Mouse (Mus musculus): ENCODE measurements around the gene Olfr429.
A peak's percentile ranks its signal among the peaks of the same experiment; 100 is the strongest.
"Not testable (repeated sequence)": the region's sequence is repeated elsewhere in the genome, so short reads cannot be mapped to it uniquely, and the experiment has no call there.

Gene Olfr429

GRCm38 (mm10) chr1:174084031-174084430, at the start of gene Olfr429:
Gene Olfr429 (plus strand): TSS chr1:174084331.
- no peak for DNase-seq (ENCODE audit: low spot score)

DNA sequence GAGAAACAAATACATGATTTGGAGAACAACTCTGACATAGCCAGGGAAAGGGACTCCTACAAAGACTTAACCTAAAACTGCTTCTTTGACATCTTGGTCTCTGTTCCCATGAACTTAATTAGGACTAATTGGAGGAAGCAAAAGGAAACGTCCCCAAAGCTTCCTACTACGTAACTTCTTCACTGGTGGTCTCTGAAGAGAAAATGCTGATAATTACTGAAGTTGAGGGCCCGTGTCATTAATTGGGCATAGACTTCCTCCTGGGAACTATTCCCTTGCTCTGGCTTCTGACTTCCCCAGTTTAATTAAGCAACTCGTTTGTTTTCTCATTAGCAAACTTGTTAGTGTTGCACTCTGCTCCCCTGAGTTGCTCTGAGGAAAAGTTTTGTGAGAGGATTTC, 48.3 kb upstream of the Olfr429 start:
- no peak for DNase-seq (ENCODE audit: low spot score)

DNA sequence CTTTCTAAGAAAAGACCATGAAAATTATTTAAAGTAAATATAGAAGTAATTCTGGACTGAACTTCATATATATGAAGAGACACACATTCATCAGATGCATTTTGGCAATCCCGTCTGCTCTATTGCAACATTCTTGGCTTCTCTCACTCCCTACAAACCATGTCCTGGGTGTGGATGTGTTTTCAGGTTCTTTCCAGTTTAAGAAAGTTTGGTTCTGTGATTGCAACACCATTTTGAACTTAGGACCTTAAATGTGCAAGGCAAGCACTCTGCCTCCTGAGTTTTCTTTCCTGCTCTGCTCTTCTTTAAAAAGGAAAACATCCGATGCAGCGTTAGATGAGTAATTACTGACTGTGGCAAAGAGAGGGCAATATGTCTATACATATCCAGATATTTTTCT, 45.7 kb upstream of the Olfr429 start:
- DNase-seq (ENCODE audit: low spot score) = no peak

GRCm38 (mm10) chr1:174040523-174041177, 43.5 kb upstream of the Olfr429 start, which contains the start of gene Olfr433:
Gene Olfr433 (plus strand): TSS chr1:174040705.
- peak; percentile 29 for DNase-seq (ENCODE audit: low spot score)

- DNase-seq (ENCODE audit: low spot score) = not testable (repeated sequence)
Observed at GRCm38 (mm10) chr1:174042091-174042884, 41.8 kb upstream of the Olfr429 start.

GRCm38 (mm10) chr1:174044431-174044830, 39.7 kb upstream of the Olfr429 start:
- DNase-seq (ENCODE audit: low spot score) = no peak

DNA sequence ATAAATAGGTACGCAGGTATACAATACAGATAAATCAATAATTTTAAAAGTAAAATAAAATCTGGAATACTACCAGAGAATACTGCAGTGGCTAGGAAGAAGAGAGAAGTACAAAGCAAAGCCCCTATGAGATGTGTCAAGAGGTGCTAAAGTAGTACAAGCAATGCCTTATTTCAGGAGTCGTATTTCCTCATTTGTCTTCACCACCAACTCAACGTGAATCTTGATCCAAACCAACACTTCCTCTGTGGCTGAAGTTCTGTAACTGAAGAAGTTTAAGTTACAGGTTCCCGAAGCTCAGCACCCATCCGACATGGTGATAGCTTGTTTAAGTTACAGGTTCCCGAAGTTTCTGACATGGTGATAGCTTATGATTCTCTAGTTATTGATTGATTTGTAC, 35.9 kb upstream of the Olfr429 start:
- DNase-seq (ENCODE audit: low spot score) = not testable (repeated sequence)

DNA sequence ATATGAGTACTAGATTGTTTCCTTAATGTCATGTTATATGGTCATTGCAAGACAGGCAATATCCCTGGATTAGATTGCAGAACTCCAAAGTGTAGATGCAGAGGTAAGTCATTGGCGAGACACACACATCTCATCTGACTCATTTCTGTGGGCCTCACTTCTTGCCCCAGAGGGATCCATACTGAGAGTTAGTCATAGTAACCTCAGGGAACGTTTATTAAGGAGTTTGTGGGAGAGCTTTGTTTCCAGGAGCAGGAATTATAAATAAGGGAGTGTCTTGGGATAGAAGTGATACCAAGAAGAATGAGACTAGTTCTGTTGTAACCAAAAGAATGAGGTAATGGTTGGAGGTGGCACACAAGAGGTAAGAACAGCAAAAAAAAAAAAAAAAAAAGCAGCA, 35.2 kb upstream of the Olfr429 start, which contains the start of gene Olfr432:
Olfr432 (plus strand) TSS at position 313 of the 400 bp plus-strand sequence.
- no peak for DNase-seq (ENCODE audit: low spot score)

DNA sequence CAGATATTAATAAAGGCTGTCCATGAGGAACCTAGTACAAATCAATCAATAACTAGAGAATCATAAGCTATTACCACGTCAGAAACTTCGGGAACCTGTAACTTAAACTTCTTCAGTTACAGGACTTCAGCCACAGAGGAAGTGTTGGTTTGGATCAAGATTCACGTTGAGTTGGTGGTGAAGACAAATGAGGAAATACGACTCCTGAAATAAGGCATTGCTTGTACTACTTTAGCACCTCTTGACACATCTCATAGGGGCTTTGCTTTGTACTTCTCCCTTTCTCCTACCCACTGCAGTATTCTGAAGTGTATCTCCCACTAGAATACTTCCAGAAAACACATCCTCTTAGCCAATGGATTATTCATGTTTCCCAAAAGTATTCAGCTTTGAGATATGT, 34.8 kb upstream of the Olfr429 start:
- DNase-seq (ENCODE audit: low spot score) = not testable (repeated sequence)

GRCm38 (mm10) chr1:174050532-174050931, 33.6 kb upstream of the Olfr429 start:
- DNase-seq (ENCODE audit: low spot score) = no peak

GRCm38 (mm10) chr1:174051515-174051914, 32.6 kb upstream of the Olfr429 start:
- no peak for DNase-seq (ENCODE audit: low spot score)

- DNase-seq (ENCODE audit: low spot score) = no peak
Observed at GRCm38 (mm10) chr1:174051931-174052536, 32.1 kb upstream of the Olfr429 start.

- no peak for DNase-seq (ENCODE audit: low spot score)
Observed at GRCm38 (mm10) chr1:174052981-174053380, 31.1 kb upstream of the Olfr429 start.

GRCm38 (mm10) chr1:174055248-174055647, 28.9 kb upstream of the Olfr429 start:
- no peak for DNase-seq (ENCODE audit: low spot score)

- no peak for DNase-seq (ENCODE audit: low spot score)
Observed at GRCm38 (mm10) chr1:174066305-174066704, 17.8 kb upstream of the Olfr429 start, which contains the start of gene Olfr430. Gene Olfr430 (plus strand): TSS chr1:174066605.

- DNase-seq (ENCODE audit: low spot score) = no peak
Observed at GRCm38 (mm10) chr1:174096591-174096990, 12.5 kb downstream of the Olfr429 start, which contains the start of gene Olfr427. Gene Olfr427 (plus strand): TSS chr1:174096891.

- no peak for DNase-seq (ENCODE audit: low spot score)
Observed at GRCm38 (mm10) chr1:174103735-174104134, 19.6 kb downstream of the Olfr429 start.

GRCm38 (mm10) chr1:174121062-174121461, 36.9 kb downstream of the Olfr429 start, which contains the start of gene Olfr231:
Gene Olfr231 (minus strand): TSS chr1:174121162.
- DNase-seq (ENCODE audit: low spot score) = no peak

DNA sequence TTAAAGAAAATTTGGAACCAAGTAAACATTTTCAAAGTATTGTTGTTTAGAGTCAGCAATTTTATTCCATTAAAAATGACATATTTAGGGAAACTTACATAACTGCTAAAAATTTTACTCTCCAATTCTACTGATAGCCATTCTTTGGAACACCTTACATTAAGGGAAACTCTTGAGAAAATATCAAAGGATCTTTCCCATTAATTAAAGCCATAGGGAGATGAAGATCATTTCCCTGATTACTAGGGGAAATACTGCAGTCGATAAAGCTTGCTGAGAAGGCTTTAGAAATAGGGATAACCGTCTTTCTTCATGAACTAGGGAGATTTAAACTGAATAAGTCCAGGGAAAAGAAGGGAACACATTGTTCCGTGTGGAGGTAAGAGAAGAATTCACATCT, 47.1 kb downstream of the Olfr429 start, which contains the start of gene Olfr424:
Olfr424 (plus strand) TSS at position 301 of the 400 bp plus-strand sequence.
- DNase-seq (ENCODE audit: low spot score) = no peak

GRCm38 (mm10) chr1:174131999-174132398, 47.9 kb downstream of the Olfr429 start:
- no peak for DNase-seq (ENCODE audit: low spot score)

Data from ovary, adult 18-20 months (tissue).